Mouse (Mus musculus) liver, embryonic 15.5 days (tissue): ENCODE measurements at regions not wholly inside any gene's neighbourhood (a gene's known extent, or its start where the extent isn't known, plus 50 kb on each side); places are given as distances from the start of the nearest gene placed in this dataset.

Experiments
- ATAC-seq: fragments of 200-750 bp; cut with Nextera tagmentation; 2 replicates; pipeline ENCODE4 v1.8.0; 2017; ENCODE audit warnings: moderate number of reproducible peaks, mild to moderate bottlenecking, moderate library complexity; ENCODE audit not compliant: insufficient read depth
- H3K27ac ChIP-seq: fragments of 300-500 bp; sonication (generic); replicated peaks from 2 replicates; pipeline ENCODE4 v1.5.1; 2015; ENCODE audit warnings: mild to moderate bottlenecking, inconsistent platforms
- H3K27me3 ChIP-seq: fragments of 300-500 bp; sonication (generic); 2 replicates; pipeline ENCODE4 v1.6.1; 2015; ENCODE audit warnings: mild to moderate bottlenecking, inconsistent platforms
- H3K36me3 ChIP-seq: fragments of 300-500 bp; sonication (generic); replicated peaks from 2 replicates; pipeline ENCODE4 v1.6.1; 2015; ENCODE audit warnings: moderate library complexity, mild to moderate bottlenecking, inconsistent platforms
- H3K4me1 ChIP-seq: fragments of 300-500 bp; sonication (generic); replicated peaks from 2 replicates; pipeline ENCODE4 v1.6.1; 2015; ENCODE audit warnings: inconsistent platforms
- H3K4me2 ChIP-seq: fragments of 300-500 bp; sonication (generic); 2 replicates; pipeline ENCODE4 v1.6.1; 2015; ENCODE audit warnings: moderate library complexity, mild to moderate bottlenecking, inconsistent platforms
- H3K4me3 ChIP-seq: fragments of 300-500 bp; sonication (generic); replicated peaks from 2 replicates; pipeline ENCODE4 v1.5.1; 2015; ENCODE audit warnings: mild to moderate bottlenecking, inconsistent platforms
- H3K9ac ChIP-seq: fragments of 300-500 bp; sonication (generic); 2 replicates; pipeline ENCODE4 v1.6.1; 2015; ENCODE audit warnings: moderate library complexity, mild to moderate bottlenecking, inconsistent platforms
- H3K9me3 ChIP-seq: fragments of 300-500 bp; sonication (generic); replicated peaks from 2 replicates; pipeline ENCODE4 v1.6.1; 2016; ENCODE audit warnings: inconsistent platforms
- WGBS: fragments of 180-500 bp; shearing (Covaris S2); methylation state at CpG from one replicate; pipeline ENCODE4 v1.1.7; 2015; ENCODE audit warnings: mixed read lengths; ENCODE audit not compliant: insufficient replicate concordance; 5-methylcytosine and 5-hydroxymethylcytosine counted together

DNA sequence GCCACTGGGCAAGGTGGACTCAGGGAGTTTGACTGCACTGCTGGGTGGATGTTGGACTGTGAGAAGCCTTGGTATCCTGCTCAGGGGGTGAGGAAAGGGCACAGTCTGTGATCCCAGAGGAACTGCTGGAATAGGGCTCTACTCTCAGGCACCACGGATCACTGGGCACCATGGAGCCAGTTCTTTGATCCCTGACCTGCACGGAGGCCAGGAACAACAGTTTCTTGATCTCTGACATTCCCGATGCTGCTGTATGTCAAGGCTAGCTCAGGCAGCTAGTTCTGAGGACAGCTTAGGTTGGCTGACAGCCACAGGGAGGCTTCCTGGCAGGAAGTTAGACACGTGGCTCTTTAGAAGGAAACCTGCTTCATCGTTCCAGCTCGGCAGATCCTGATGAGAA is 289.5 kb upstream of the Slit2 start:
- ATAC-seq, result no peak
- Histone ChIP-seq H3K4me2 (no peak overlapping the region), H3K4me3 (no peak overlapping the region), H3K36me3 (no peaks in the 10 kb centered on the region), H3K9me3 (no peaks in the 10 kb centered on the region), H3K27ac (no peak overlapping the region), H3K27me3 (no peaks in the 10 kb centered on the region), H3K4me1 (no peaks in the 10 kb centered on the region), H3K9ac (no peak overlapping the region)
- 56% methylated on average over 6 of the region's 6 CpGs for WGBS

DNA sequence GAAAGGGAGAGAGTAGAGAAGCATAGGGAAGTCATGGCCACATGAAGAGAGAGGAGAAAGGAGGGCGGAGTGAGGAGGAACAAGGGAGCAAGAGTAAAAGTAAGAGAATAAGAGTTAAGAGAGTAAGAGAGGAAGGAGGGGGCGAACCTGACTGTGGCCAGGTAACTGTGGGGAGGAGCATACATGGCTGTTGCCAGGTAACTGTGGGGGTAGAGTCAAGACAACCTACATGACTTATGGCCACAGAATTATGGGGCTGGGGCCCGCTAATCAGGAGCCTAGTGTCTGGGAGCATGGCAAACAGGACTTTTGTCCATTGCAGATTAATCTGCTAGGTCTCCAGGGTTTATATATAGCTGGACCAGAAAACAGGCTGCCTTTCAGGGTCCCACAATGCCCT is 289.0 kb upstream of the Slit2 start:
- Histone ChIP-seq H3K9ac (no peak overlapping the region), H3K4me1 (no peaks in the 10 kb centered on the region), H3K27ac (no peak overlapping the region), H3K4me2 (no peak overlapping the region), H3K4me3 (no peak overlapping the region), H3K9me3 (no peaks in the 10 kb centered on the region), H3K27me3 (no peaks in the 10 kb centered on the region), H3K36me3 (no peaks in the 10 kb centered on the region)
- no peak for ATAC-seq
- 75% methylated on average over 3 of the region's 3 CpGs for WGBS

DNA sequence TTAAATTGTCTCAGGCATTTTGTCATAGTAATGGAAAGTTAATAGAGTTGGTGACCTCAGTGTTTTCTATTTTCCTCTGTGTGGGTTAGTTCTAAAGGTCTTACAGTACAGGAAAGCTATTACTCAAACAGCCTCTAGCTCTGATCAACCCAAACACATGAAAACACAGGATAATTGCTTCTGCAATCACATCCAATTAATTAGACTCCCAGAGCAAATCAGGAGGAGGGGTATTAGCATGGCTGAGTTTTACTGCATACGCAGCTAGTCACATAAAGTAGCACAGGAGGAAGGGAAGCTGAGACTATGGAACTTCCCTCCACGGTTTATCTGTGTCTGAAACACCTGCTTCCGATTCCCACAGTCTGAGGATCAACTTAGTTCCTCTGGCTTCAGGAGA is 288.3 kb upstream of the Slit2 start:
- Histone ChIP-seq H3K4me1 (no peaks in the 10 kb centered on the region), H3K4me3 (no peak overlapping the region), H3K27ac (no peak overlapping the region), H3K27me3 (no peaks in the 10 kb centered on the region), H3K4me2 (no peak overlapping the region), H3K9ac (no peak overlapping the region), H3K36me3 (no peaks in the 10 kb centered on the region), H3K9me3 (no peaks in the 10 kb centered on the region)
- WGBS, result 56% methylated on average over 3 of the region's 3 CpGs
- no peak for ATAC-seq

DNA sequence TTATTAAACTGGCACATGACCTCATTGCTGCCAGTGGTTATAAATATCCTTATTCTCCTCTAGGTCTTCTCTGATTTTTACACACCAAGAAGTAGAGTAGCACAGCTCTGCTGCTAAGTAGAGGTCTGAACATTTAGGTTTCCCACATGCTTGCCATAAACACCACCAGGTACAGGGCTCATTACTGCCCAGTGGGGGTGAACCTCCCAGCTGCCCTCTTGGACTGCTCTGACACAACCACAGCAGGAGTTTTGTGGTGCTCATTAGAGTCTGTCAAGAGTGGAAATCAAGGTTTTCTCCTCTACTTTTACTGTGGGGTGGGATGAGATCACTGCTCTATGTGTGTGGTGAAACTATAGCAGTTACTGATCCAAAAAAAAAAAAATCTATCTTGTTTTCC is 271.4 kb upstream of the Slit2 start:
- Histone ChIP-seq H3K36me3 (no peaks in the 10 kb centered on the region), H3K27me3 (no peaks in the 10 kb centered on the region), H3K9me3 (no peaks in the 10 kb centered on the region), H3K9ac (no peak overlapping the region), H3K4me2 (no peak overlapping the region), H3K4me1 (no peaks in the 10 kb centered on the region), H3K4me3 (no peak overlapping the region), H3K27ac (no peak overlapping the region)
- ATAC-seq, result no peak

DNA sequence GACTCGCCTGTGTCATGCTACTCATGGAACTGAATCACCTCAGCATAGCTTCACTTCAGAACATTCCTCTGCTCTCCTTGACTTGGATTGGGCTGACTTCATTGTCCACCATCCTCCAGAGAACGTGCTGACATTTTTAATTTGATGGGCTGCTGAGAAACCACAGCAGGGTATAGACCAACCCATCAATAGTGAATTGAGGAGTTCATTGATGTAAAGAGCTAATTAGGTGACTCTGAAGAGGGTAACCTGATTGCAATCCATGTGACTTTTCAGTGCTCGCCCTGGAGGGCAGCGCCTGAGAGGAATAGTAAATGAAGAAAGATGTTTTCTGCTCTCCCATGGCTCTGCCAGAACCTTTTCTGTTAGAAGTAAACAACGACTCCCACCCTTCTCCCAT is 268.6 kb upstream of the Slit2 start:
- Histone ChIP-seq H3K27ac (no peak overlapping the region), H3K9ac (no peak overlapping the region), H3K4me2 (no peak overlapping the region), H3K27me3 (no peaks in the 10 kb centered on the region), H3K9me3 (no peaks in the 10 kb centered on the region), H3K4me3 (no peak overlapping the region), H3K36me3 (no peaks in the 10 kb centered on the region), H3K4me1 (no peaks in the 10 kb centered on the region)
- no peak for ATAC-seq
- 61% methylated on average over 5 of the region's 5 CpGs for WGBS

DNA sequence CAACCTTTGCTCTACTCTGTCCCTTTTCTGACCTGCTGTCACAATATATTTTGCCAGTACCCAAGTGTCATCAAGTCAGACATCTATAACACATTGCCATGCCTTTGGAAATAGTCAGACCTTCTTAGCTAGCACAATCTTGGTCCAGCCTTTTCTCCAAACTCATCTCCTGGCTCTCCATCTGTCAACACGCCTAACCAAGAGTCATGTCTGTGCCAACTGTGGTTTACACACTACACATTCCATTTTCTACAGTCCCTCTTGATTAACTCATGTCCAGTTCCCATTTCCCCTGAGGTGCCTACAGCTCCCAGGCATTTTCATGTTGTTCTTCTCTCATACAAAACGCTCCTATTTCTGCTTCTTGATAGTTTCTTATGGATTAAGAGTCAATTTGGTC is 258.0 kb upstream of the Slit2 start:
- H3K36me3 ChIP-seq, result no peaks in the 10 kb centered on the region
- H3K4me1 ChIP-seq, result no peaks in the 10 kb centered on the region
- ATAC-seq, result no peak
- no peaks in the 10 kb centered on the region for H3K27me3 ChIP-seq
- H3K27ac ChIP-seq, result no peak overlapping the region
- no peak overlapping the region for H3K4me2 ChIP-seq
- H3K4me3 ChIP-seq, result no peak overlapping the region
- H3K9me3 ChIP-seq, result no peaks in the 10 kb centered on the region
- H3K9ac ChIP-seq, result no peak overlapping the region
- WGBS, result 42% methylated on average over 2 of the region's 2 CpGs

DNA sequence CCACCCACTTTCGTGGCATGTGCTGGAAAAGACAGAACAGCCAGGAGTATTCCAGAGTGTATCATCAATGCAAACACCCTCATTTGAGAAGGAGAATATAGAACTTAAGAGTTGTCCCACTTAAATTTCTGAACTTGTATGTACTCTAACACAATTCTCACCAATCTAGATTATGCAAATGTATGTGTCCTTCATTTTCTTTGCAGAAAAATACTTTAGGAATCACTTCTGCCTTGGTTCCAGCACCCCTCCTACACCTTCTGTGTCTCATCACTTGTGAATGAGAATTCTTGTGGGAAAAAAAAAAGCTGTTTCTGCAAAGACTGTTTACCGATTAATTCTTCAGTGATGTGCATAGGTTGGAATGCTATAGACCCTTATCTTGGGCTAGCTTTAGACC is 240.2 kb upstream of the Slit2 start:
- no peak for ATAC-seq
- no peaks in the 10 kb centered on the region for H3K9me3 ChIP-seq
- no peak overlapping the region for H3K4me2 ChIP-seq
- WGBS, result 58% methylated on average over 2 of the region's 2 CpGs
- no peaks in the 10 kb centered on the region for H3K36me3 ChIP-seq
- no peaks in the 10 kb centered on the region for H3K4me1 ChIP-seq
- H3K9ac ChIP-seq, result no peak overlapping the region
- H3K27ac ChIP-seq, result no peak overlapping the region
- no peaks in the 10 kb centered on the region for H3K27me3 ChIP-seq
- no peak overlapping the region for H3K4me3 ChIP-seq

DNA sequence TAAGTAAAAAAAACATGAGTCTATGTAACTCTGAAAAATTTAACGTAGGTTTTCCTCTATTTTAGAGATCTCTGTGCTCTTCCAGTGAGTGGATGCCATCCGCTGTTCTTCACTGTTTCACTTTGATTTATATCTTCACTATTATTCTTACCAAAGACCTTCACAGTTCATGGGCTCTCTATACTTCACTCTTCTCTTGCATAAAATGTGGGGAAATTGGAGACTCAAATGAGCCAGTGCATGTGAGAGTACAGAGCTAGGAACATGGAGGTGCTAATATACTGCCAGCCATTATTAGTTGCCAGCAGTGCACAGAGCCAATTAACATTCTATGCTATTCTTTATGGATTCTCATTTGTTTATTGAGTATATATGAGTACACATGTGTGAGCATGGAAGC is 237.8 kb upstream of the Slit2 start:
- Histone ChIP-seq H3K4me3 (no peak overlapping the region), H3K9ac (no peak overlapping the region), H3K4me1 (no peaks in the 10 kb centered on the region), H3K36me3 (no peaks in the 10 kb centered on the region), H3K27ac (no peak overlapping the region), H3K4me2 (no peak overlapping the region), H3K9me3 (no peaks in the 10 kb centered on the region), H3K27me3 (no peaks in the 10 kb centered on the region)
- 61% methylated on average over 2 of the region's 2 CpGs for WGBS
- no peak for ATAC-seq

DNA sequence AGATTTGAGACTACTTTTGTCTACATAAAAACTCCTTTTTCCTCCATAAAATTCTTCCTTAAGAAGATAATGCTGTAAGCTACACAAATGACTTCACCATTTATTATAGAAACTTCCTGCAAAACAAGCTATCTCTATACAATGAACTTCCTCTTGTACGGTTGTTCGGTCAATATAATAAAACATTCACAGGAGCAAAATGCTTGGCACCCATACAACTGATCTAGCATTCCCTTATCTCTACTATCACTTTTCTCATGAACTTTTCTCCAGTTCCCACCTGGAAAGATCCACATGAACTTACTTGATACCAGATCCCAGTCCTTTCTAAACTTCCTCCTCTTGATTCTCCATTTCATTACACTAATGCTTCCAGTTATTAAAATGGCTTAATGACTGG is 231.0 kb upstream of the Slit2 start:
- no peak for ATAC-seq
- H3K4me3 ChIP-seq, result no peak overlapping the region
- no peak overlapping the region for H3K4me2 ChIP-seq
- H3K9me3 ChIP-seq, result no peaks in the 10 kb centered on the region
- no peaks in the 10 kb centered on the region for H3K4me1 ChIP-seq
- H3K27ac ChIP-seq, result no peak overlapping the region
- no peak overlapping the region for H3K9ac ChIP-seq
- H3K36me3 ChIP-seq, result no peaks in the 10 kb centered on the region
- WGBS, result 38% methylated on average over 2 of the region's 2 CpGs
- no peaks in the 10 kb centered on the region for H3K27me3 ChIP-seq

DNA sequence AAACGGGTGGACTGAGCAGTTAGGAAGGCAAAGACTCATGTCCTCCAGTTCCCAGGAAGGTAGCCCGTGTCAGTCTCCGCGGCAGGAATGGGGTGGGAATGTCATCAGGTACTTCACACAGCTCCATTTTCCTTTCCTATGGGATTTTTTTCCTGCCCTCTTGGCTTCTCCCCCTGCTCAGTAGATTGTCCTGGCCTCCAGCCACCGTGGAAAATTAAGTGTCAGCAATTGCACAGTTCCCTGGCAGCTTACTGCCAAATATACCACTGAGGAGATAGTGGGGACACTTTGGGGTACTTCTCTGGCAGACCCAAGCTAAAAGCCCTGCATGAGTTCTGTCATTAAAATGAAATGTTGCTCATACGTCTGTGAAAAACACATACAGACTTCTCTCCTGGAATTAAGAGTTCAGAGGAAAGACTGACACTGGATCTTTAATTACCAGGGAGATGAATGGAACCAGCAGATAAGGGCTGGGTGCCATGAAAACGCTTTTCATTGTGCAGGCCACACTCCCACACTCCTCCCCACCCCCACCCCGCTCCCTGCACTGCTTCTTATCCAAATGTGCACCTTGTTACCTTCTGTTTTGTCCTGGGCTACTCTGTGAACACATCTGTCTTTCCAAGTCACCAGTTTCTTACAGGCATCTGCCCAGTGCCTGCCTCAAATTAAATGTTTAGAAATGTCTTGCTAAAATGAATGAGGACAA is 210.1 kb upstream of the Slit2 start:
- H3K4me3 ChIP-seq, result no peak overlapping the region
- peak; percentile 89 for ATAC-seq

DNA sequence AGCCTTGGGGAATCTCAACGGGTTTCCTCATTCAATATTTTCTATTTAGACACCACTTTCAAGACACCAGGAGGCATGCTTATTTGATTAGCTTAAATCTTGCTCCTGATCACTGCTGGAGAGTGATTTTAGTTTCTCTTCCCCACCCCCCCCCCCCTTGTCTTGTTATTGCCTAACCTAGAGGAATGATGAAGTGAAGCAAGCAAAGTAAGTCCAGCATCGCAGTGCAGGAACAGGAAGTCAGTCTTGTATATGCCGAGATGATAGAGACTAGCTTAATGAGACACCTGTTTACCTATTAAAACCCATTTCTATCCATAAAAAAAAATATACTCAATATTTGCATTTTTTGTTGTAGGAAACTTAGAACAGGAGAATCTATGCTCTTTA is 209.6 kb upstream of the Slit2 start:
- Histone ChIP-seq H3K36me3 (no peaks in the 10 kb centered on the region), H3K27me3 (no peaks in the 10 kb centered on the region), H3K9ac (no peak overlapping the region), H3K9me3 (no peaks in the 10 kb centered on the region), H3K4me3 (no peak overlapping the region), H3K27ac (no peak overlapping the region), H3K4me1 (peaks cover 9% of the 10 kb centered on the region), H3K4me2 (no peak overlapping the region)
- ATAC-seq, result peak; percentile 25; the same call in 1 of the 2 replicates
- WGBS, result 35% methylated on average over 3 of the region's 3 CpGs

More for the DNA sequence above, 210.1 kb upstream of the Slit2 start:
- Histone ChIP-seq H3K4me1 (peaks cover 9% of the 10 kb centered on the region), H3K27me3 (no peaks in the 10 kb centered on the region), H3K36me3 (no peaks in the 10 kb centered on the region), H3K9ac (no peak overlapping the region), H3K4me2 (peak overlapping the region; percentile 18), H3K27ac (no peak overlapping the region), H3K9me3 (no peaks in the 10 kb centered on the region)
- WGBS, result 43% methylated on average over 8 of the region's 8 CpGs

DNA sequence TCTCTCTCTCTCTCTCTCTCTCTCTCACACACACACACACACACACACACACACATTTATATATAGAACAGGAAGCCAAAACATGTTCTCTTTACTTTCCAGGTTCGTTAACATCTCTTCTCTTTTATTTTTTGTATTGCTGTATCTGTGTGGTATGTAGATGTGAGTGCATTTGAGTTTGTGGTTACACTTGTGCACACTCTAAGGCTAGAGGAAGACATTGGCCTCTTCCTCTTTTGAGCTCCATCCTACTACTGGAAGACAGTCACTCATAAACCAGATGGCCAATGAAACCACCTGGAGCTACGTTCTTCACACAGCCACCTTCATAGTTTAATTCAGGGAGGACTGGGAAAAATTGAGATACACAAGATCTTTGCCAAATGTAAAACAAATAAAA is 202.1 kb upstream of the Slit2 start:
- Histone ChIP-seq H3K9ac (no peak overlapping the region), H3K4me3 (no peak overlapping the region), H3K36me3 (no peaks in the 10 kb centered on the region), H3K9me3 (no peaks in the 10 kb centered on the region), H3K4me1 (no peaks in the 10 kb centered on the region), H3K27me3 (no peaks in the 10 kb centered on the region), H3K4me2 (no peak overlapping the region), H3K27ac (no peak overlapping the region)
- no peak for ATAC-seq
- WGBS, result 14% methylated on average over 2 of the region's 2 CpGs
